Mouse (Mus musculus): ENCODE data around the gene Nup93.

Gene Nup93

GRCm38 (mm10) chr8:94361774-94362431 is 147.5 kb downstream of the Nup93 start:
- peak; percentile 18 for DNase-seq (ENCODE audit: low read depth, low spot score)

GRCm38 (mm10) chr8:94362607-94363239 is 148.4 kb downstream of the Nup93 start:
- DNase-seq (ENCODE audit: low read depth, low spot score): no peak

GRCm38 (mm10) chr8:94363288-94363688 is 148.9 kb downstream of the Nup93 start:
- DNase-seq (ENCODE audit: low read depth, low spot score): peak; percentile 43

GRCm38 (mm10) chr8:94363906-94364305 is 149.5 kb downstream of the Nup93 start:
- DNase-seq (ENCODE audit: low read depth, low spot score): no peak

- DNase-seq (ENCODE audit: low read depth, low spot score): no peak
These were observed 150.4 kb downstream of the Nup93 start for GRCm38 (mm10) chr8:94364686-94365312.

- DNase-seq (ENCODE audit: low read depth, low spot score): no peak
These were observed 151.1 kb downstream of the Nup93 start for GRCm38 (mm10) chr8:94365410-94365981.
